Mouse (Mus musculus) thymus, adult 2 months (tissue): ENCODE results near the gene 1700013G24Rik.

Source experiments
- CTCF ChIP-seq: fragments of 200-500 bp; IDR thresholded peaks from 2 replicates; pipeline ENCODE4 v1.5.1; 2012; ENCODE audit warnings: mild to moderate bottlenecking, control low read depth, low read length, moderate library complexity, borderline replicate concordance; ENCODE audit not compliant: control insufficient read depth, poor library complexity, insufficient read depth; ENCODE audit errors: extremely low read depth
- POLR2A ChIP-seq: fragments of 200-500 bp; IDR thresholded peaks from 2 replicates; pipeline ENCODE4 v1.6.1; 2012; ENCODE audit warnings: mild to moderate bottlenecking, low read length, control low read depth, moderate library complexity; ENCODE audit not compliant: control insufficient read depth, poor library complexity, insufficient read depth; ENCODE audit errors: extremely low read depth

- TF ChIP-seq CTCF (no peak), POLR2A (no peak)
These were observed 3.4 kb upstream of the 1700013G24Rik start for GRCm38 (mm10) chr4:137449715-137450114.
